Mouse (Mus musculus) thymus, adult 2 months (tissue): Measurements from ENCODE around the gene Ykt6.
"Not testable (repeated sequence)": the region's sequence is repeated elsewhere in the genome, so short reads cannot be mapped to it uniquely, and the experiment has no call there.

Experiments
- CTCF ChIP-seq: fragments of 200-500 bp; IDR thresholded peaks from 2 replicates; pipeline ENCODE4 v1.5.1; 2012; ENCODE audit warnings: mild to moderate bottlenecking, control low read depth, low read length, moderate library complexity, borderline replicate concordance; ENCODE audit not compliant: control insufficient read depth, poor library complexity, insufficient read depth; ENCODE audit errors: extremely low read depth
- POLR2A ChIP-seq: fragments of 200-500 bp; IDR thresholded peaks from 2 replicates; pipeline ENCODE4 v1.6.1; 2012; ENCODE audit warnings: mild to moderate bottlenecking, low read length, control low read depth, moderate library complexity; ENCODE audit not compliant: control insufficient read depth, poor library complexity, insufficient read depth; ENCODE audit errors: extremely low read depth

DNA sequence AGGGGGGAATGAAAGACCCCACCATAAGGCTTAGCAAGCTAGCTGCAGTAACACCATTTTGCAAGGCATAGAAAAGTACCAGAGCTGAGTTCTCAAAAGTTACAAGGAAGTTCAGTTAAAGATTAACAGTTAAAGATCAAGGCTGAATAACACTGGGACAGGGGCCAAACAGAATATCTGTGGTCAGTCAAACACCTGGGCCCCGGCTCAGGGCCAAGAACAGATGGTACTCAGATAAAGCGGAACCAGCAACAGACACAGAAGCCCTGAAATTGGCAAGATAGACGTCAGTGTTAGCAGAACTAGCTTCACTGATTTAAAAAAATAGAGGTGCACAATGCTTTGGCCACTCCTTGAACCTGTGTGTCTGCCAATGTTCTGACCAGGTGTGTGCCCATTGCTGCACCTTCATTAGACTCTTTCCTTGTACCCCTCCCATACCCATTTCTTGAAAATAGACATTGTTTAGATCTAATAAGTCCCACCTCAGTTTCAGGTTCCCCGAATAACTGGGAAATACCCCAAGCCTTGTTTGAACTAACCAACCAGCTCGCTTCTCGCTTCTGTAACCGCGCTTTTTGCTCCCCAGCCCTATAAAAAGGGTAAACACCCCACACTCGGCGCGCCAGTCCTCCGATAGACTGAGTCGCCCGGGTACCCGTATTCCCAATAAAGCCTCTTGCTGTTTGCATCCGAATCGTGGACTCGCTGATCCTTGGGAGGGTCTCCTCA lies 55.4 kb downstream of the Ykt6 start:
- not testable (repeated sequence) for TF ChIP-seq CTCF, POLR2A
